Mouse (Mus musculus): ENCODE data around the gene Ip6k2. TPM values are rescaled to one million over a fixed set of nuclear protein-coding genes. Genes with fewer than 3 reads are reported as not detected.

Ip6k2 gene
- polyA plus RNA-seq (2014; fragmentation: Nextera tagmentation; extraction: Ambion mirVana) = 256 and 286 TPM in 2 replicates

DNA sequence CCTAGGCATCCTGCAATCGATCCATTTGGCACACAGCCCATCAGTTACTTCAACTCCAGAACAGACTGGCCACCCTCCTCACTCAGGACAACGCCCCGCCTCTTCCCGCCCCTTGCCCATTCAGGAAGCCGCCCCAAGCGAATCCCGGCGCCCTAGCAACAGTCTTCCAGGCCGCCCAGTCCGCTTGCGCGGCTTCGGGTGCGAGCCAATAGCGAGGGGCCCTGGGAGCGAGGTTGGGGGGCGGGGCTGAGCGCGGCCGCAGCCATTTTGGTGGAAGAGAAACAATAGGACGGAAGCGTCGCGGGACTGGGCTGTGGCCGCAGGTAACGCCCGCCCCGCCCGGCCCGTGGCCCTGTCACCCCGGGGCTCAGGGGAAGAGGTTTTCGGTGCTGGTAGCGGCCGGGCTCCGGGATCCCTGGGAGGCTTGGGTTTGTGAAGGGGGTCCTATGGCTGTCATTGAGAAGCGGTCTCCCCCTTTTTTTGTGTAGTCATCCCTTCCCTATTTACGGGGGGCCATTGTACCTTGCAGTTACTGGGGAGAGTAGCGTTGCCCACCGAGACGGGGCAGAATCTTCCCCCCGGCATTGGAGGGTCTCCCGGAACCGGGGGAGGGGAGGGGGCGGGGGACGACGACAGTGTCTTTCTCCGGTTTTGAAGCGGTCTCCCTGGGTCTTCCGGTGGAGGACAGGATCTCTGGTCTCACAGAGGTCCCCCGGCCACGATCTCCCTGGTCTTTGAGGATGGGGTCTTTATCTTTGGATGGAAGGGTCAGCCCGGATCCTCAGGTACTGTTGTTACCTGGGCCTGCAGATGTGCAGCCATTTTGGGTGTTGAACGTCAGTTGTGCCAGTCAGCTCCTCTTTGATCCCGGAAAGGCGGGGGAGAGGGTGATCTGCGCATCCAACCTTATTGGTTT lies at the start of gene Ip6k2:
Gene Ip6k2 (plus strand): TSS at position 249 of the 916 bp plus-strand sequence.
- WGBS = under 1% methylated on average over 56 of the region's 56 CpGs
- H3K27me3 ChIP-seq (ENCODE audit: control insufficient read depth, insufficient read depth, low read length) = no peaks in the 10 kb centered on the region
- H3K36me3 ChIP-seq (ENCODE audit: control insufficient read depth, insufficient read depth, low read length) = peaks cover 4% of the 10 kb centered on the region; the same call in 1 of the 2 replicates
- no peaks in the 10 kb centered on the region for H3K9me3 ChIP-seq (ENCODE audit: control insufficient read depth, low read length)
- H3K4me1 ChIP-seq (ENCODE audit: control insufficient read depth, insufficient read depth, low read length) = peaks cover 48% of the 10 kb centered on the region
- H3K27ac ChIP-seq (replicated peaks; ENCODE audit: low read depth, low read length) = peak within 1 kb of the TSS; percentile 97
- DNase-seq (peak; percentile 99), ATAC-seq (ENCODE audit: low FRiP score, low TSS enrichment) (peak; percentile 98)
- H3K4me2 ChIP-seq (ENCODE audit: low read length) = peak within 1 kb of the TSS; percentile 96
- peak within 1 kb of the TSS; percentile 71 for H3K4me3 ChIP-seq (replicated peaks; ENCODE audit: low read depth, low read length)
- peak within 1 kb of the TSS; percentile 98 for H3K9ac ChIP-seq (replicated peaks; ENCODE audit: low read length)

DNA sequence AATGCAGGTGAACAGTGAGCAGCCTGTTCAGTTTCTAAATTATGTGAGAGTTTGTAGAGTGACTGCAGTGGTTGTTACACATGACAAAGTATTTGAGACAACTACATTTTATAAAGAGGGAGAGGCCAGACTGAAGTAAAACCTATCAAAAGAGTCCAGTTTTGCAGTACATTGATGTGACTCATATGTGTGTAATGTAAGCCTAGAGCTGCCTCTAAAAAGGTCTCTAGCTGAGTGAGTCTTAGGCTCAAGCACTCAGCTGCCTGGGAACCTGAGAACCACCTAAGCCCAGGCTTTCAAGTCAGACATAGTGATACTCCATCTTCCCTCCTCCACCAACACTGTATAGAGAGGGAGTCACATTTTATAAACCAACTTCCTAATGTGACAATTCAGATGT lies 49.0 kb upstream of the Ip6k2 start:
- Histone ChIP-seq H3K4me1 (ENCODE audit: control insufficient read depth, insufficient read depth, low read length) (no peaks in the 10 kb centered on the region), H3K9ac (replicated peaks; ENCODE audit: low read length) (no peak overlapping the region), H3K4me3 (replicated peaks; ENCODE audit: low read depth, low read length) (no peak overlapping the region), H3K27me3 (ENCODE audit: control insufficient read depth, insufficient read depth, low read length) (no peaks in the 10 kb centered on the region), H3K27ac (replicated peaks; ENCODE audit: low read depth, low read length) (no peak overlapping the region), H3K9me3 (ENCODE audit: control insufficient read depth, low read length) (no peaks in the 10 kb centered on the region), H3K4me2 (ENCODE audit: low read length) (no peak overlapping the region), H3K36me3 (ENCODE audit: control insufficient read depth, insufficient read depth, low read length) (peaks cover 31% of the 10 kb centered on the region)
- DNase-seq (no peak), ATAC-seq (ENCODE audit: low FRiP score, low TSS enrichment) (no peak)

DNA sequence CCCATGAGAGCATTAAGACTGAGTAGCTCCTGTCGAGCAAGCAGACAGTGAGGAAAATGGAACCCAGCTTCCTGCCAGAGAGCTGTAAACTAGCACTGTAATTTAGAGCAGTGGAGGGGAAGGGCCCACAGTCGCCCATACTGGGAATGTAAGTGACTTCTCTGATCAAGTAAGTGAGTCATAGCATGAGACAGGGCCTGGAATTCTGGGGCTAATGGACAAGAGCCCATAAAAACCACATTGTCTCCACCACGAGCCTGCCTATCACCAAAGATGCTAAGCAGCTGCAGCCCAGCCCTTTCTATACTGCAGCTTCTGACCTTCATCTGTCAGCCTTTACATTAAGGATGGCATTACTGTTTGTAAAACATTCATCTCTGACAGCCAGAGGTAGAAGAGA lies 44.4 kb upstream of the Ip6k2 start:
- Histone ChIP-seq H3K4me1 (ENCODE audit: control insufficient read depth, insufficient read depth, low read length) (no peaks in the 10 kb centered on the region), H3K4me2 (ENCODE audit: low read length) (no peak overlapping the region), H3K36me3 (ENCODE audit: control insufficient read depth, insufficient read depth, low read length) (peaks cover 53% of the 10 kb centered on the region), H3K4me3 (replicated peaks; ENCODE audit: low read depth, low read length) (no peak overlapping the region), H3K27me3 (ENCODE audit: control insufficient read depth, insufficient read depth, low read length) (no peaks in the 10 kb centered on the region), H3K9me3 (ENCODE audit: control insufficient read depth, low read length) (no peaks in the 10 kb centered on the region), H3K9ac (replicated peaks; ENCODE audit: low read length) (no peak overlapping the region), H3K27ac (replicated peaks; ENCODE audit: low read depth, low read length) (no peak overlapping the region)
- ATAC-seq (ENCODE audit: low FRiP score, low TSS enrichment) = no peak
- WGBS = 60% methylated on average over 3 of the region's 3 CpGs
- DNase-seq = no peak

DNA sequence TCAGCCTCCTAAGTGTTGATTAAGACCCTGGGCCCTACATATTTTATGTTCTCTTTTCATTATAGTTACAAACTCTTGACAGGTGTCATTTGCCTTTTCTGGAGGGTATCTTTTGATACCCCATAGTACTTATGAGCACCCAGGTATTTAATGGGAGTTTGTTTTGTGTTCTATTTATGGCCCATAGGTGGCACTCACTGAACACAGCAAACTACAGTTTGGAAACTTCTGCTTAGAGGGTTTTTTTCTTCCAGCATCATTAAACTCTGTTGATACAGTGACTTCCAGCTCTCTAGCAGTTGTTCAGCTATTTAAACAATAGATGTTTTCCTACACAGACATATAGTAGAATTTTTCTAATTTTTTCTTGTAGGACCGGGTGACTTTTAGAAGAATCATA lies 43.5 kb upstream of the Ip6k2 start:
- no peak overlapping the region for H3K4me3 ChIP-seq (replicated peaks; ENCODE audit: low read depth, low read length)
- H3K36me3 ChIP-seq (ENCODE audit: control insufficient read depth, insufficient read depth, low read length) = peaks cover 50% of the 10 kb centered on the region
- no peaks in the 10 kb centered on the region for H3K27me3 ChIP-seq (ENCODE audit: control insufficient read depth, insufficient read depth, low read length)
- ATAC-seq (ENCODE audit: low FRiP score, low TSS enrichment) = no peak
- H3K4me1 ChIP-seq (ENCODE audit: control insufficient read depth, insufficient read depth, low read length) = no peaks in the 10 kb centered on the region
- H3K27ac ChIP-seq (replicated peaks; ENCODE audit: low read depth, low read length) = no peak overlapping the region
- 95% methylated on average over 1 of the region's 1 CpGs for WGBS
- peak; percentile 47 for DNase-seq
- H3K4me2 ChIP-seq (ENCODE audit: low read length) = no peak overlapping the region
- H3K9me3 ChIP-seq (ENCODE audit: control insufficient read depth, low read length) = no peaks in the 10 kb centered on the region
- H3K9ac ChIP-seq (replicated peaks; ENCODE audit: low read length) = no peak overlapping the region

DNA sequence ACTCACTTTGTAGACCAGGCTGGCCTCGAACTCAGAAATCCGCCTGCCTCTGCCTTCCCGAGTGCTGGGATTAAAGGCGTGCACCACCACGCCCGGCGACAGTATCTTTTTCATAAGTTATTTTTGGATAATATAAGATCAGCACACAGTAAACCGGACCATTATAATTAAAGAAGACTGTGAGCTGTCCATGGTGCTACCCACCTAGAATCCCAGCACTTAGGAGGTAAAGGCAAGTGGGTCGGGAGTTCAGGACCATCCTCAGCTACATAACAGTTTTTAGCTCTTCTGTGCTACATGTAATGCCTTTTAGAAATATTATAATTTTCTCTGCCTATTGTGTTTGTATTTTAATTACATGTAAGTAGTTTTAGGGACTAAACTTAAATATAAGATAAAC lies 41.5 kb upstream of the Ip6k2 start:
- 94% methylated on average over 9 of the region's 9 CpGs for WGBS
- DNase-seq (no peak), ATAC-seq (ENCODE audit: low FRiP score, low TSS enrichment) (no peak)
- Histone ChIP-seq H3K4me1 (ENCODE audit: control insufficient read depth, insufficient read depth, low read length) (no peaks in the 10 kb centered on the region), H3K27me3 (ENCODE audit: control insufficient read depth, insufficient read depth, low read length) (no peaks in the 10 kb centered on the region), H3K9me3 (ENCODE audit: control insufficient read depth, low read length) (no peaks in the 10 kb centered on the region), H3K36me3 (ENCODE audit: control insufficient read depth, insufficient read depth, low read length) (peaks cover 60% of the 10 kb centered on the region), H3K27ac (replicated peaks; ENCODE audit: low read depth, low read length) (no peak overlapping the region), H3K4me2 (ENCODE audit: low read length) (no peak overlapping the region), H3K4me3 (replicated peaks; ENCODE audit: low read depth, low read length) (no peak overlapping the region), H3K9ac (replicated peaks; ENCODE audit: low read length) (no peak overlapping the region)

DNA sequence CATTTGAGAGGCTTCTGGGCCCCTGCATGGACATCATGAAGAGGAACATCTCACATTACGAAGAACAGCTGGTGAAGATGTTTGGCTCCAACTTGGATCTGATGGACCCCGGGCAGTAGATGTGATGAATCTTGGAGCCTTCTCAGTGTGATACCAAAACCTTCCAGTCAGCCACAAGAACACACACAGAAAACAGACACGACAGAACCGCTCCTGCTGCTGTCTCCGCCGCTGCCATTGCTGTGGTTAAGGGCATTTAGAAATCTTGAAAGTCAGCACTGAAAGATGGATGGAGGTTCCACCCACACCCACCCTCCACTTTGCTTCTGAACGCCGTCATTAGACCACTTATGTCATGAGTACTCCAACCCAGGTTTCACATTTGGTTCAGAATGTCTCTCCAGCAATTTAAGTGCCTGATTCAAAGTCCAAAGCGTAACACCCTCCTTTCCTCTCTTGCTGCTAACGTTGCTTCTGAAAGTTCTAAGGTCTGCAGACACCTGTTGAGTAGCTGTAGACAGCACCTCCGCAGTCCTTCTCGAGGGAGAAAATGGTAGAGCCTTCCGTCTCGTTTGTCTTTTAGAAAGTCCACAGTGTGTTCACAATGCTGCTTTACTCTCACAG lies 36.6 kb upstream of the Ip6k2 start:
- no peak overlapping the region for H3K9ac ChIP-seq (replicated peaks; ENCODE audit: low read length)
- no peaks in the 10 kb centered on the region for H3K27me3 ChIP-seq (ENCODE audit: control insufficient read depth, insufficient read depth, low read length)
- H3K27ac ChIP-seq (replicated peaks; ENCODE audit: low read depth, low read length) = no peak overlapping the region
- ATAC-seq (ENCODE audit: low FRiP score, low TSS enrichment) (no peak), DNase-seq (no peak)
- no peak overlapping the region for H3K4me2 ChIP-seq (ENCODE audit: low read length)
- peaks cover 74% of the 10 kb centered on the region for H3K36me3 ChIP-seq (ENCODE audit: control insufficient read depth, insufficient read depth, low read length)
- no peak overlapping the region for H3K4me3 ChIP-seq (replicated peaks; ENCODE audit: low read depth, low read length)
- no peaks in the 10 kb centered on the region for H3K9me3 ChIP-seq (ENCODE audit: control insufficient read depth, low read length)
- no peaks in the 10 kb centered on the region for H3K4me1 ChIP-seq (ENCODE audit: control insufficient read depth, insufficient read depth, low read length)
- 94% methylated on average over 14 of the region's 14 CpGs for WGBS

DNA sequence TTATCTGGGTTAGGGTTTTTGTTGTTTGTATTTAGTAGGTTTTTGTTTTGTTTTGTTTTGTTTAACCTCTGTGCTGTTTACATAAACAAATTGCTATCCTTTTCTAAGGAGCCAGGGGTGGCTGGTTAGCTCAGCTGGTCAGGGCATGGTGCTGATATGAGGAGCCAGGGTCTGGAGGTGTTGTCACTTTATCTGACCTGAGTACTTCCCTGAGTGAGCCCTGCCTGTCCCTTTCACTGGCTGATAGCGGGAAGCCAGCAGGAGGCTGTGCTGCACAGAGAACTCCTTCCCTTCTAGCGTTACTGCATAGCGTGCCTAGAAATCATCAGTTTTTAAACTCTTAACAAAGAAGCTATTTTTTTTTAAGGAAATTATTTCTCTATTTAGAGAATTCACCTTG lies 35.9 kb upstream of the Ip6k2 start:
- 77% methylated on average over 3 of the region's 3 CpGs for WGBS
- ATAC-seq (ENCODE audit: low FRiP score, low TSS enrichment) (no peak), DNase-seq (no peak)
- Histone ChIP-seq H3K4me1 (ENCODE audit: control insufficient read depth, insufficient read depth, low read length) (no peaks in the 10 kb centered on the region), H3K36me3 (ENCODE audit: control insufficient read depth, insufficient read depth, low read length) (peaks cover 67% of the 10 kb centered on the region), H3K4me2 (ENCODE audit: low read length) (no peak overlapping the region), H3K27me3 (ENCODE audit: control insufficient read depth, insufficient read depth, low read length) (no peaks in the 10 kb centered on the region), H3K9me3 (ENCODE audit: control insufficient read depth, low read length) (no peaks in the 10 kb centered on the region), H3K9ac (replicated peaks; ENCODE audit: low read length) (no peak overlapping the region), H3K4me3 (replicated peaks; ENCODE audit: low read depth, low read length) (no peak overlapping the region), H3K27ac (replicated peaks; ENCODE audit: low read depth, low read length) (no peak overlapping the region)

DNA sequence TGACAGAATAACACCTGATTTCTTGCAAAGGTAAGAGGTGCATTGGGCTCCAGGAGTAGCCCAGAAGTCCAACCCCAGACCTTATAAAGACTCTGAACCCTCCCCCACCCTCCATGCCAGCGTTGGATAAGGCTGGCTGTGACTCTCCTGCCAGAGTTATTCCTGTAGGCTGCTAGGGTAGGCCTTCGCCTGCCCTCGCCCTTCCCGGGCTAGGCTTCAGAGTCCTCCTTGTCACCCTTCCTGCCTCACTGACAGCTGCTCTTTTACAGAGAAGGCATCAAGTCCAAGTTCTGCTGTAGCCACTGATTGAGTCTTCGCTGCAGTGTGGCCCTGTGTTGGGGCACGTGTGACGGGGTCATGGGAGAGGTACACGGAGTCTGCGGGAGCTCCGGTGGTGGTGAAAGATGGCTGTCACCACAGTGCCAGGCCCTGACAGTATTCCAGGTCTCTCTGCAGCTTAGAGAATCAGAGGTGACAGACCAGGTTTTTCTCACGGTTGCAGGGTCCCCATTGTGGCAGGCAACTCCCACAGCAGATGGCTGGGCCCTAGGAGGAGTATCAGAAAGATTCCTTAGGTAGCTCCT lies 34.9 kb upstream of the Ip6k2 start:
- no peak for DNase-seq
- Histone ChIP-seq H3K27me3 (ENCODE audit: control insufficient read depth, insufficient read depth, low read length) (no peaks in the 10 kb centered on the region), H3K36me3 (ENCODE audit: control insufficient read depth, insufficient read depth, low read length) (peaks cover 57% of the 10 kb centered on the region), H3K9me3 (ENCODE audit: control insufficient read depth, low read length) (no peaks in the 10 kb centered on the region), H3K4me1 (ENCODE audit: control insufficient read depth, insufficient read depth, low read length) (no peaks in the 10 kb centered on the region), H3K4me2 (ENCODE audit: low read length) (no peak overlapping the region), H3K27ac (replicated peaks; ENCODE audit: low read depth, low read length) (0 out of 2 replicates have a peak overlapping the region, but pooled peaks have one; percentile 9), H3K9ac (replicated peaks; ENCODE audit: low read length) (0 out of 2 replicates have a peak overlapping the region, but pooled peaks have one; percentile 23), H3K4me3 (replicated peaks; ENCODE audit: low read depth, low read length) (no peak overlapping the region)
- 71% methylated on average over 11 of the region's 11 CpGs for WGBS
- no peak for ATAC-seq (ENCODE audit: low FRiP score, low TSS enrichment)
